Mouse (Mus musculus) c-Kit-positive CD71-positive TER-119-negative erythroid progenitor cells, embryonic 14.5 days (primary cell): Measurements from ENCODE around the gene Tmem131.

Experiments
- DNase-seq: peaks from one replicate; pipeline ENCODE4 v3.0.0-alpha.2; 2013; ENCODE audit warnings: low read depth

Tmem131 gene

GRCm38 (mm10) chr1:36782476-36782875 is 161.0 kb downstream of the Tmem131 start:
- no peak for DNase-seq

GRCm38 (mm10) chr1:36780793-36781192 is 162.7 kb downstream of the Tmem131 start:
- no peak for DNase-seq

- no peak for DNase-seq
Measured at GRCm38 (mm10) chr1:36772198-36772934, 171.1 kb downstream of the Tmem131 start.

DNA sequence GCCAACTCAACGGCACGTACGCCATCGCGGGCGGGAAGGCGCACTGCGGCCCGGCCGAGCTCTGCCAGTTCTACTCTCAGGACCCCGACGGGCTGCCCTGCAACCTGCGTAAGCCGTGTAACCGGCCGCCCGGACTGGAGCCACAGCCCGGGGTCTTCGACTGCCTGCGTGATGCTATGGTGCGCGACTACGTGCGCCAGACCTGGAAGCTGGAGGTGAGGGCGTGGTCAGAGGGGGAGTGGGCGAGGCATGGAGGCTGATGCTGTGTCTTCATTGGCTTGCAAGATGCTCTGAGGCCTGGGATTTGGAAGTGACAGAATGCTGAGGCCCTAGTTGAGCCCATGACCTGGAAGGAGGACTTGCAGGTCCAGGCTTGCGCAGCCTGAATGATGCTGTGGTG is 172.5 kb downstream of the Tmem131 start:
- DNase-seq: no peak

DNA sequence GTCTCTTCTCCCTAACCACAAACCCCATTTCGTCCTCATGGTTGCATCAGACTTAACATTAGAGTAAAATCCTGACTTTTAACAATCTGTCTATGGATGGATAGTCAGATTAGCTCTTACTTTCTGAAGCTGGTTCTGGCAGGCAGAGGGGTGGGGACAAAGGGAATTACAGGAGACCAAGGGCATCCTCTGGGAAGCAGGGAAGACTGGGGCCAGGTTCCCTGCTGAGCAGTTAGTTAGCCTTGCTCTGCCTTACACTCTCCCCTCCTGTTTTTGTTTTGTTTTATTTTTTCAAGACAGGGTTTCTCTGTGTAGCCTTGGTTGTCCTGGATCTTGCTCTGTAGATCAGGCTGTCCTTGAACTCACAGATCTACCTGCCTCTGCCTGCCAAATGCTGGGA is 173.5 kb downstream of the Tmem131 start:
- DNase-seq: no peak

- no peak for DNase-seq
Measured at GRCm38 (mm10) chr1:36768786-36769185, 174.7 kb downstream of the Tmem131 start.

- DNase-seq: no peak
Measured at GRCm38 (mm10) chr1:36767321-36767720, 176.1 kb downstream of the Tmem131 start.

DNA sequence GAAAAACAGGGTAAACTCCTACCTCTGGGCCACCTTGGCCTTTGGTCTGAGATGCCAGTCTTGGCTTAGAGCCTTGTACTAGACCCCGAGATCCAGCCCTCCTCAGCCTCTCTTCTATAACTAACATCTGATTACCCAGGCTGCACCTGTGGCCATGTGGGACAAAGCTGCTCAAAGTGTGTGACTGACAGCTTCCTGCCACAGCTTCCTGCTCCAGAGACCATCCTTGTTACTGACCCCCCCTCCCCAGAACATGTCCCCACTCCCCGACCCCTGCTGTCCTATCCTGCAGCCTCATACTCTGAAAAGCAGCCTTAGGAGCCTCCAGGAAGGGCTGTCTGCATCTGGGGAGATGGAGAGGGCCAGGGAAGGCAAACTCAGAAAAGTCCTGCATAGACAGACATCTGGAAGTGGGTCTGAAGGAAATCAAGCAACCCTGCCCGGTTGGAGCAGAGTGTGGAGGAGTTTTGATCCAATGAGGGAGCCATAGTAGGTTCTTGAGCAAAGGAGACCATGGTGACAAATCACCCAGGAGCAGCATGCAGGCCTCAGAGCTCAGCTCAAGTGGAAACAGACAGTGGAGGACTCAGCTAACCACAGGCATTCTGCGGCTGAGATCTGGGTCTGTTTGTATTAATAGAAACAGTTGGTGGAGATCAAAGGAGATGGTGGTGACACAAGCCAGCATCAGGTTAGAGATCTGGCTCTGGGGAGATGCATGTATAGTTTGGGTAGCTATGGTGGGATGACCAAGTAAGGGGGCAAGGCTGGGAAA is 176.8 kb downstream of the Tmem131 start:
- no peak for DNase-seq

DNA sequence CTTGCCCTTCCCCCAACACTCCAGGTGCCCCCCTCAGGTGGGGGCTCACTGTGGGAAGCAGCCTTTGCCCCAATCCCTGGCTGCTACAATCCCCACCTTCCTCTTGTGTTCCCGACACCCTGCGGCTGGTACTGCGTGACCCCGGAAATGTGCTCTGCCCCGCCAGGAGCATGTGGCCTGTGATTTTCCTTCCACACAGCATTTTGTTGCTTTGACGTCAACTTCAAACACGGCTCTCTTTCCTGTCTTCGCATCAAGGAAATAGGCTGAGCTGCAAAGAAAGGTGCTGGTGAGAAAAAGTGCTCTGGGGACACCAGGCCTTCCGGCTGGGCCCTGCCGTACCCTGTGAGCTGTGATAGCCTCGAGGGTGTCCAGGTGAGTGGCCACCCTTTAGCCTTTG is 181.9 kb downstream of the Tmem131 start, which contains the start of gene Zap70:
Gene Zap70 (plus strand): TSS at position 231 of the 400 bp plus-strand sequence.
- no peak for DNase-seq

DNA sequence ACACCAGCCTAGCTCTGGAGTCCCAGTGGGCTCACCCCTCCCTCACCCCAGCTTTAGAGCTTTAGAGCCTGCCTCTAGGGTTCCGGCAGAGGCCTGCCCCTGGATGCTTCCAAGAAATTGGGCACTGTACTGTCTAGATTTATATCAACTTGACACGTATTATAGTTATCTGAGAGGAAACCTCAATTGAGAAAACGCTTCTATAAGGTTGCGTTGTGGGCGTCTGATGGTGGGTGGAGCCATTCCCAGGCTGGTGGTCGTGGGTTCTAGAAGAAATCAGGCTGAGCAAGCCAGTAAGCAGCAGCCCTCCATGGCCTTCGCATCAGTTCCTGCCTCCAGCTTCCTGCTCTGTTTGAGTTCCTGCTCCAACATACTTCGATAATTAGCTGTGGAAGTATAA is 182.4 kb downstream of the Tmem131 start:
- DNase-seq: no peak

- no peak for DNase-seq
Measured at GRCm38 (mm10) chr1:36760401-36760800, 183.1 kb downstream of the Tmem131 start.

GRCm38 (mm10) chr1:36759076-36759475 is 184.4 kb downstream of the Tmem131 start:
- DNase-seq: no peak

DNA sequence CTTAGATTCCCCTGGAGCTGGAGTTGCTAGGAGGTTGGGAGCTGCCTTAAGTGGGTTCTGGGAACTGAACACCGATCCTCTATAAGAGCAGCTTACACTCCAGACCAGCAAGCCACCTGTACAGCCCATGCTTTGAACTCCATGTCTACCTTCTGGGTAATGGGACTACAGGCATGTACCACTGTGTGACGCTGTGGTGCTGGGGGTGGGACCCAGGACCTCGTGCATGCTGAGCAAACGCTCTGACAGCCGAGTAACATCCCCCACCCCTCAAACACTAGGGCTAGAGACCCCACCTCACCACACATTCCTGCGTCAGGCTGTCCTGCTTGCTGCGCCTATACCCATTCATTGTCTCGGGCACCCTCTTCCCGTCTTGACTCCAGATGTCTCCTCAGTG is 184.9 kb downstream of the Tmem131 start:
- DNase-seq: no peak

DNA sequence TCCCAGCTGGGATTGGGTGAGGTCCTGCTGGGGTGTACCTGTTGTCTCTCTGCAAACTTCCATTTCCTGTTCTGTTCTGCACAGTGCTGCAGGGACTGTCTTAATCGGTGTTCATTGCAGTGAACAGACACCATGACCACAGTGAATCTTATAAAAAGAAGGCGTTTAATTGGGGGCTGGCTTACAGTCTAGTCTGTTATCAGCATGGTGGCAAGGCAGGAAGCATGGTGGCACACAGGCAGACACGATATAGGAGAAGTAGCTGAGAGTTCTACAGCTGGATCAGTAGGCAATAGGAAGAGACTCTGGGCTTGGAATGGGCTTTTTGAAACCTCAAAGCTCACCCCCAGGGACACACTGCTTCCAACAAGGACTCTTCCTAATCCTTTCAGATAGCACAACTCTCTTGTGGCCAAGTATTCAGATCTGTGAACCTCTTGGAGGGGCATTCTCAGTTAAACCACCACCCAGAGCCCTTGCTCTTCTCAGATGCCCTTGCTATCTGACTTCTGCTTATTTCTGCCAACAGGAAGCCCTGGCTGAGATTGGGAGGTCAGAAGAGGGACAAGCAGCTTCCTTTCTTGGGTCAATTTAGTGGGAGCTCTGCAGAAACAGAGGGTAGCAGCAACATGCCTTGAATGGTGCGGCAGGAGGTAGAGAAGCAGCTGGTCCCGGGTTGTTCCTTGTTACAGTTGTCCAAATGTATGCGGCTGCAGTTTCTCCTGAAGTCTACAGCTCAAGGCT is 189.4 kb downstream of the Tmem131 start:
- DNase-seq: no peak

DNA sequence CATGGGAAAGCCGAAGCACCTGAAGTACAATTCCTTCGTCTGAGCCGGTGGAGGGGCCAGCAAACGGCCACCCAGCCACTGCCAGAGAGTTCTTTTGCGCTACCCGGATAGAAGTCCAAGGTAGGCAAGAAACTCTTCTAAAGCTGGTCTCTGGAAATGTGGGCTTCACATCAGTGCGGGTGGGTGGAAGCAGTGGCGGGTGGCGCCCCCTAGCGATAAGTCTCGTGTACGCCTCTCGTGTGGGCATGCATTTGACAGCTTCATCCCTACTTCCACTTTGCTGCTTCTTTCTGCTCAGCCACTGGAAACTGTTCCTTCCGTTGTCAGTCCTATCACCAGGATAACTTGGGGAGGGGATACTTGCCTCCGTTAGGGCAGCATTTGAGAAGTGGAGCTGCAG is 197.0 kb downstream of the Tmem131 start:
- DNase-seq: peak; percentile 15

GRCm38 (mm10) chr1:36745661-36746060 is 197.8 kb downstream of the Tmem131 start:
- DNase-seq: no peak

GRCm38 (mm10) chr1:36744268-36744944 is 199.1 kb downstream of the Tmem131 start:
- DNase-seq: peak; percentile 47

GRCm38 (mm10) chr1:36743046-36743445 is 200.4 kb downstream of the Tmem131 start:
- no peak for DNase-seq
